Mouse (Mus musculus) olfactory bulb, adult 2 months (tissue): ENCODE results near the gene Ap3b1.

Experiments used
- CTCF ChIP-seq: fragments of 200-500 bp; IDR thresholded peaks from 2 replicates; pipeline ENCODE4 v1.5.1; 2012; ENCODE audit warnings: low read depth, mild to moderate bottlenecking, low read length, moderate library complexity; ENCODE audit not compliant: insufficient read depth
- POLR2A ChIP-seq: fragments of 200-500 bp; IDR thresholded peaks from 2 replicates; pipeline ENCODE4 v1.6.1; 2012; ENCODE audit warnings: mild to moderate bottlenecking, low read depth, low read length, moderate library complexity; ENCODE audit not compliant: insufficient read depth

DNA sequence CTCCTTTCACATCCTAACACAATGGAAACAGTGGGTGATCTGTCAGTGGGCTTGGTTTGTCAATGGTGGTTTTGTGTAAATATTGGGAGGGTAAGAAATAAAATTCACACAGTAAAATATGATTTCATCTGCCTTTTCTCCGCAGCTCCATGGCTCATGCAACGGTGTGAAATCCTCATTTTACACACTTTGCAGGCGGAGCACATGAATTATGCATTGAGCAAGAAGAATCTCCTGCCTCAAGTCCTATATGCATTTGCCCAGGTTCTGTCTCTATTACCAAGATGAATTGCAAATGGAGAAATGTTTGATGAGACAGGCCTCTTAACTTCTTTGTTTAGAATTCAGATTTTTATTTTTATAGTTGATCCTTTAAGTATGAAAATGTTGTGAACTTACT, 131.9 kb downstream of the Ap3b1 start:
- TF ChIP-seq CTCF (no peak), POLR2A (no peak)
